Mouse (Mus musculus) thymus, adult 2 months (tissue): ENCODE data around the gene Znrf2. TPM values are rescaled to one million over a fixed set of nuclear protein-coding genes. Genes with fewer than 3 reads are reported as not detected.
"Not testable (repeated sequence)": the region's sequence is repeated elsewhere in the genome, so short reads cannot be mapped to it uniquely, and the experiment has no call there.

Source experiments
- DNase-seq: peaks from one replicate; pipeline ENCODE4 v3.0.0; 2021
- H3K27ac ChIP-seq: fragments of 200-500 bp; 2 replicates; pipeline ENCODE4 v1.5.1; 2012; ENCODE audit warnings: low read length, control low read depth; ENCODE audit not compliant: control insufficient read depth, insufficient read depth
- H3K27me3 ChIP-seq: fragments of 200-500 bp; 2 replicates; pipeline ENCODE4 v1.6.1; 2012; ENCODE audit warnings: mild to moderate bottlenecking, low read length, moderate library complexity, mixed read lengths; ENCODE audit not compliant: control insufficient read depth, insufficient read depth
- H3K36me3 ChIP-seq: fragments of 200-500 bp; 2 replicates; pipeline ENCODE4 v1.6.1; 2012; ENCODE audit warnings: mild to moderate bottlenecking, low read length, moderate library complexity; ENCODE audit not compliant: control insufficient read depth, insufficient read depth
- H3K4me1 ChIP-seq: fragments of 200-500 bp; replicated peaks from 2 replicates; pipeline ENCODE4 v1.6.1; 2012; ENCODE audit warnings: low read length; ENCODE audit not compliant: control insufficient read depth, insufficient read depth
- H3K4me3 ChIP-seq: fragments of 200-500 bp; 2 replicates; pipeline ENCODE4 v1.5.1; 2012; ENCODE audit warnings: mild to moderate bottlenecking, low read length, control low read depth, moderate library complexity; ENCODE audit not compliant: control insufficient read depth, insufficient read depth
- CTCF ChIP-seq: fragments of 200-500 bp; IDR thresholded peaks from 2 replicates; pipeline ENCODE4 v1.5.1; 2012; ENCODE audit warnings: mild to moderate bottlenecking, control low read depth, low read length, moderate library complexity, borderline replicate concordance; ENCODE audit not compliant: control insufficient read depth, poor library complexity, insufficient read depth; ENCODE audit errors: extremely low read depth
- POLR2A ChIP-seq: fragments of 200-500 bp; IDR thresholded peaks from 2 replicates; pipeline ENCODE4 v1.6.1; 2012; ENCODE audit warnings: mild to moderate bottlenecking, low read length, control low read depth, moderate library complexity; ENCODE audit not compliant: control insufficient read depth, poor library complexity, insufficient read depth; ENCODE audit errors: extremely low read depth
- WGBS: fragments of 180-500 bp; shearing (Covaris S2); methylation state at CpG from one replicate; pipeline ENCODE4 v1.1.7; 2018; 5-methylcytosine and 5-hydroxymethylcytosine counted together
- polyA plus RNA-seq: library from polyadenylated mRNA; depleted of rRNA; stranded (reverse); fragments of >200 nt; gene quantifications from 2 replicates; pipeline ENCODE4 v1.2.3, GENCODE M21; 2012

The Znrf2 gene
- polyA plus RNA-seq, 1 experiment: 17.5 TPM

DNA sequence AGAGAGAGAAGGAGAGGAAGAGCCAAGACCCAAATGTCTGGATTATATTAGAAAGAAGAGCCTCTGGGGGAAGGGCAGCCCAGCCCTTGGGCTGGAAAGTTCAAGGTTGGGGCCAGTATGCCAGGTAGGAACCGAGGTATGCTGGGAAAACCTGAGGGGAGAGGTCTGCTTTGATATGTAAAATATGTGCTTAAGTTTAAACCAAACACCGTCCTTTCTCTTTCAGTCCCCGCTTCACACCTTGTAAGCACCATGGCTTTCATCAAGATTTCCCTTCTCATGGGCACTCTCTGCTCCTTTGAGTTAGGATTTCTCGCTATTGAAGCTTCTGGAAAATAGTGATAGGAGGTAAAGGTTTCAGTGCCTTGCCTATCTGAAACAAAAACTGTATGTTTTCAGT lies 38.1 kb downstream of the Znrf2 start:
- peak overlapping the region; percentile 31 for H3K27ac ChIP-seq
- H3K4me3 ChIP-seq: no peak overlapping the region
- DNase-seq: no peak
- no peak for TF ChIP-seq POLR2A
- TF ChIP-seq CTCF: no peak
- H3K27me3 ChIP-seq: no peaks in the 10 kb centered on the region
- 43% methylated on average over 4 of the region's 4 CpGs for WGBS
- peaks cover 23% of the 10 kb centered on the region for H3K4me1 ChIP-seq
- H3K36me3 ChIP-seq: no peaks in the 10 kb centered on the region

DNA sequence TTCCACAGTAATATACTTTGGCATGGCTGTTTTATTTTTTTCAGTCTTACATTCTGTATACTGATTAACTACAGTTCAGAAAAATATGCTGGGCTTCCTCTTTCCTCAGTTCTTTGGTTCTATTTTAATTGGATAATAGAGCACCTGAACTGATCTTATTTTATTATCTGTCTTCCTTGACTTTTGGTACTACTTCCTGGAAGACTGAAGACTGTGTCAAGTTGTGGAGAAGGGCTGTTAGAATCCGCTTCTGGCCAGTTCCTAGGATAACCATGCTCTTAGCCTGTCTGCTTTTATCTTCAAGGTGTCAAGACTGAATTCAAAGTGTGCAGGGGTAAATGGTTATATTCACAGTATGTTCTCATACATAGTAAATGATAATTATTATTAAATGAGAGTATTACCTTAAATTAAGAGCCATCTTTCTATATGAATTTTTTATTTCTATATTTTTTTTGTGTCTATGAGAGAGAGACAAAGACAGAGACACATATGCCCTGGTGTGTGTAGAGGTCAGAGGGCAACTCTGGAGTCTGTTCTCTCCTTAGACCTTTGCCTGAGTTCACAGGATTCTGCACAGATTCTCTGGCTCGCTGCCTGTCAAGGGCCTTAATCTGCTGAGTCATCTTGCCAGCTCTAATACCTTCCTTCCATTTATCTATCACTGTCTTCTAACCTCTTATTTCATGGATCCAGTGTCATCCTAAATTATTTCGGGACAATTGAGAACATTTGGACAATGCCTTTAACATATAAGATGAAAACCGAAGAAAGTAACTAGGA lies 39.3 kb downstream of the Znrf2 start:
- no peak overlapping the region for H3K27ac ChIP-seq

DNA sequence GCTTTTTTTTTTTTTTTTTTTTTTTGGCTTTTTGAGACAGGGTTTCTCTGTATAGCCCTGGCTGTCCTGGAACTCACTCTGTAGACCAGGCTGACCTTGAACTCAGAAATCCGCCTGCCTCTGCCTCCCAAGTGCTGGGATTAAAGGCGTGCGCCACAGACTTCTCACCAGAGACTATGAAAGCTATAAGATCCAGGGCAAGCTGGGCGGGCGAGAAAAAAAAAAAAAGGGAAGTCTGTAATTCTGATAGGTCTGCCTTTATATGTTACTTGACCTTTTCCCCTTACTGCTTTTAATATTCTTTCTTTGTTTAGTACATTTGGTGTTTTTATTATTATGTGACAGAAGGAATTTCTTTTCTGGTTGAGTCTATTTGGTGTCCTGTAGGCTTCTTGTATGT lies 42.4 kb downstream of the Znrf2 start:
- H3K27ac ChIP-seq, H3K27me3 ChIP-seq, H3K4me3 ChIP-seq, DNase-seq, H3K36me3 ChIP-seq: not testable (repeated sequence)
- peaks cover 15% of the 10 kb centered on the region for H3K4me1 ChIP-seq
- WGBS: 96% methylated on average over 5 of the region's 5 CpGs

More for the DNA sequence above, 39.3 kb downstream of the Znrf2 start:
- WGBS: 87% methylated on average over 4 of the region's 4 CpGs
- Histone ChIP-seq H3K4me3 (no peak overlapping the region), H3K36me3 (no peaks in the 10 kb centered on the region), H3K4me1 (peaks cover 28% of the 10 kb centered on the region), H3K27me3 (no peaks in the 10 kb centered on the region)
- DNase-seq: no peak
- TF ChIP-seq POLR2A: no peak
- no peak for TF ChIP-seq CTCF

DNA sequence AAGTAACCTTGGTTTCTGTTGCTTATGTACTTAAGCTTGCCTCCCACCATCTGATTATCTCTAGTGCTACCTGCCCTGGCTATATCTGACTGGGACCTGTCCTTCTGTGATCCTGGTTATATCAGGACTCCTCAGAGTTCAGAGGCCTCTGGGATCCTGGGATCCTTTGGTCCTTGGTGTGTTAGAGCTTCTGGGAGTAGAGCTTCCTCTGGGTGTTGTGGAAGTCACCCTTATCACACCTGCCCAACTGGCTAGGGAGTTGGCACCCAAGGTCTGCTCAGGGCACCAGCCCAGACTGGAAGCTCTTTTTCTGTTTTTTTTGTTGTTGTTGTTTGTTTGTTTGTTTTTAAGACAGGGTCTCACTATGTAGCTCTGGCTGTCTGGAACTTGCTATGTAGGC lies 43.5 kb downstream of the Znrf2 start:
- H3K36me3 ChIP-seq: no peaks in the 10 kb centered on the region
- no peak overlapping the region for H3K4me3 ChIP-seq
- no peaks in the 10 kb centered on the region for H3K27me3 ChIP-seq
- TF ChIP-seq CTCF (no peak), POLR2A (no peak)
- H3K27ac ChIP-seq: no peak overlapping the region
- DNase-seq: no peak
- H3K4me1 ChIP-seq: peaks cover 9% of the 10 kb centered on the region

DNA sequence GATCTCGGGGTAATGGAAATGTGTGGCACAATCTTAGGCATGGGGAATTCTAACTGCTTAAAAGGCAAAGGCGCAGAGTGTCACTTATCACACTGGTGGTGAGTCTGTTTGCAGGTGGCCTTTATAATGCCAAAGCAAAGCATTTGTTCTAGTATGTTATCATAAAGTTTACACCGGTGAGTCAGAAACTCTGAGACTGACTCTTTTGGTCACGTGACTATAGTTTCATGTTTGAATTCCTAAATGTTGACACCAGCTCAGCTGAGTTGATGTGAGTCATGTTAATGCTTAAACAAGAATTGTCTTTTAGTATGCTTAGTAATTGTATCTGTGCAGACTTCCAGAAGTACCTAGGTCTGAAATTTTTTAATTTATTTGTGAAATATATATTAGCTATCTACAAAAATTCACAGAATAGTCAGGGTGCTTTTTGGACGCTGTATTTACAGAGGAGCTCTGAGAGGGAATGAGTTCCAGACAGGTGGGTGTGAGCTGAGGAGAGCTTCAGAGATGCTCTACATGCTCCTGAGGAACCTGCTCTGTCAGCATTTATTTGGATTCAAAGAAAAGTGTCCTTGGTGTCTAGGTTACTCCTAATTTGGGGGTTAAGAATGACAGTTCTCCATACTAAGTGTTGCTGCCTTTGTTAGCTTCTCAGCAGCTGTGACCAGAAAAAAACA lies 50.2 kb downstream of the Znrf2 start:
- no peak overlapping the region for H3K27ac ChIP-seq
- no peak overlapping the region for H3K4me3 ChIP-seq
- H3K27me3 ChIP-seq: no peaks in the 10 kb centered on the region
- H3K36me3 ChIP-seq: no peaks in the 10 kb centered on the region
- 77% methylated on average over 5 of the region's 5 CpGs for WGBS
- DNase-seq: no peak
- peaks cover 4% of the 10 kb centered on the region for H3K4me1 ChIP-seq
- TF ChIP-seq CTCF (no peak), POLR2A (no peak)

DNA sequence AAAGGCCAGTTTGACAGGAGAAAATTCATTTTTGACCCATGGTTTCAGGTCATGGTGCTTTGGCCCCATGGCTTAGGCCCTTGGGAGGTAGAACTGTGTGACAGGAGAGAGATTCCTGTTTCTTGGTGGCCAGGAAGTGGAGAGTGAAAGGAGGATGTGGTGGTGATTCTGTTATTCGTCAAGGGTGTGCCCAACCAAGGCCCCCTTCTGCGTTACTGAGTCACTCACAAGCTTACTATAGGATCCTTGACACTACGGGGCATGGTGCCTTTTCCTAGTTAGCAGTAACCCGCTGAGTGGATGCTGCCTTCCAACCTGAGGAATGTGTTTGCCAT lies 50.7 kb downstream of the Znrf2 start:
- H3K36me3 ChIP-seq: no peaks in the 10 kb centered on the region
- H3K4me1 ChIP-seq: peaks cover 4% of the 10 kb centered on the region
- no peak overlapping the region for H3K4me3 ChIP-seq
- TF ChIP-seq POLR2A (no peak), CTCF (no peak)
- no peaks in the 10 kb centered on the region for H3K27me3 ChIP-seq
- WGBS: 30% methylated on average over 4 of the region's 4 CpGs
- no peak for DNase-seq
- no peak overlapping the region for H3K27ac ChIP-seq

DNA sequence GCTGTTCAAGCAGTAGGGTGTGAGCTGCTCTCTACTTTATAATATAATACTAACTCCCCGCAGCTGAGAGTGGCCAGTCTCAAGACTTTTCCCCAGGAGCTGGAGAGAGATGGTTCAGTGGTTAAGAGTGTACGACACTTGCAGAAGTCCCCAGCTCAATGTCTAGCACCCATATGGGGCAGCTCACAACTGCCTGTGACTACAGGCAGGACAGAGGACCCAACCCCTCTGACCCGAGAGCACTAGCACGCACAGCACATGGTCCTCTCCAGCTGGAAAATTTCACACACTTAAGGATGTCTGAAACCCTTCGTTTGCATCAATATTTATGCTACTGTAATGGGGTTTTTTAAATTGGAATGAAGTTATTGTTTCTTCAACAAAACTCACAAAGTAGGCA lies 56.3 kb downstream of the Znrf2 start:
- Histone ChIP-seq H3K36me3 (no peaks in the 10 kb centered on the region), H3K4me1 (no peaks in the 10 kb centered on the region), H3K27me3 (no peaks in the 10 kb centered on the region), H3K27ac (no peak overlapping the region), H3K4me3 (no peak overlapping the region)
- DNase-seq: no peak
- 96% methylated on average over 5 of the region's 5 CpGs for WGBS
- no peak for TF ChIP-seq CTCF
- no peak for TF ChIP-seq POLR2A

DNA sequence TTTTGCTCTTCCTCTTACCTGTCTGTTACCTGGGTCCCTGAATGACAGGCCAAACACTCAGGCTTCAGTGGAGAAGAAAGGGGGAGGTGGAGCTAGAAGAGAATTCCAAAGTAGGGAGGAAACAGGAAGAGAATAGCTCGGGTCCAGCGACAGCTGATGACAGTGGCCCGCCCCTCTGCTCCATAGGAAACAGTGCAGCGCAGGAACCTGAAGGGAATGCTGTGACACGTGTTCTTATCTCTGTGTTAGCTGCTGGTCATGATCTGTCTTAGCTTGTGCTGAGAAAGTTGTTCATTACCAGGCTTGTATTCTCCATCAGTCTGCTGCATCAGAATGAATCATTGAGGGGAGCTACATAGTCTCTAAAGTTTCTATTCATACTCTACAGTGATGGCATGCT lies 60.1 kb downstream of the Znrf2 start:
- H3K36me3 ChIP-seq: peaks cover 14% of the 10 kb centered on the region
- no peak overlapping the region for H3K27ac ChIP-seq
- no peaks in the 10 kb centered on the region for H3K27me3 ChIP-seq
- 88% methylated on average over 5 of the region's 5 CpGs for WGBS
- no peak for DNase-seq
- no peak overlapping the region for H3K4me3 ChIP-seq
- H3K4me1 ChIP-seq: no peaks in the 10 kb centered on the region
- TF ChIP-seq POLR2A (no peak), CTCF (no peak)
